Comparison of ENCODE assay signal across 22 mouse cellular contexts in the genomic region with DNA sequence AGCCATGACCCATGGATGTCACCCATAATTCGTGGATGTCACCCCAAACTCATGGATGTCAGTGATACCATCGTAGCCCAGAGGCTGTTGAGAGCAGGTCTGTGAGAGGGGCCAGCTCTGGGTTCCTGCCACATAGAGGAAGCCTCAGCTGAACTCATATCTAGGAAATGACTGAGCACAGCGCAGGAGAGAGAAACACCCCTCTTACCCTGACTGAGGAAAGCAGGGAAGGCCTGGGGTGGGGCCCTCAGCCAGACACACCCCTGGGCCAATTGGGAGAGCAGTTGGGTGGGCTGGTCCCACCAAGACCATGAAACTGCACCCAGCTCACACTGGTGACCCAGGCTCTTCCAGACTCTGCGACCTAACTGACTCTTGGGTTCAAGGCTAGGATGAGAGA. TPM values are rescaled to one million over a fixed set of nuclear protein-coding genes. Genes with fewer than 3 reads are reported as not detected.
DNase-seq lines count a peak whose midpoint lies in the region; ATAC-seq and TF ChIP-seq lines count a peak whose summit lies in the region.
"Had no signal": no experiment of that assay in that cellular context is flagged by ENCODE, and none has a peak within 500 bp of the region (broad histone marks: within the 10 kb centered on the region; RNA-seq: fewer than 3 reads in every experiment).

A gene (plus strand): TSS at position 343 of the 400 bp plus-strand sequence.

- peaks cover 4% of the 10 kb centered on the region for H3K4me1 ChIP-seq in heart, embryonic 12.5 days (replicated peaks)
- H3K4me1 ChIP-seq in spleen, adult 2 months (ENCODE audit: control insufficient read depth, insufficient read depth, insufficient read length): no peaks in the 10 kb centered on the region
- H3K4me1 ChIP-seq in liver, embryonic 12.5 days: peaks cover 65% of the 10 kb centered on the region

- TF ChIP-seq CTCF in spleen, adult 2 months (IDR thresholded peaks at IDR 0.05; ENCODE audit: extremely low read depth, insufficient read depth, insufficient read length, insufficient replicate concordance): no peak

- TF ChIP-seq POLR2A in spleen, adult 2 months (IDR thresholded peaks at IDR 0.05; ENCODE audit: low read depth, low read length): no peak

- H3K9me3 ChIP-seq in heart, embryonic 12.5 days (replicated peaks): no peaks in the 10 kb centered on the region
- H3K9me3 ChIP-seq in liver, embryonic 12.5 days (replicated peaks): no peaks in the 10 kb centered on the region

- no peaks in the 10 kb centered on the region for H3K36me3 ChIP-seq in heart, embryonic 12.5 days
- no peaks in the 10 kb centered on the region for H3K36me3 ChIP-seq in spleen, adult 2 months (ENCODE audit: control insufficient read depth, insufficient read depth, low read length)
- no peaks in the 10 kb centered on the region for H3K36me3 ChIP-seq in liver, embryonic 12.5 days

- intact Hi-C loops in heart, postnatal 25 days (cut with DNase I): no loop called here
- intact Hi-C loops in left cerebral cortex, postnatal 4 days (cut with DNase I): no loop called here

- ATAC-seq in heart, embryonic 12.5 days (ENCODE audit: insufficient number of reproducible peaks, low FRiP score): peak; percentile 46; the same call in 1 of the 2 replicates
- ATAC-seq in liver, embryonic 12.5 days: peak; percentile 81
- no peak for ATAC-seq in monocyte, adult 5-6 weeks (replicated peaks; ENCODE audit: insufficient number of reproducible peaks, low FRiP score, low TSS enrichment, poor library complexity, severe bottlenecking)
- ATAC-seq: activated CD4-positive, CD25-positive, alpha-beta regulatory T cell, adult 4 months; forebrain, postnatal 0 days; Patski had no signal

- no peak within 1 kb of the TSS for H3K27ac ChIP-seq in heart, embryonic 12.5 days (ENCODE audit: poor library complexity, severe bottlenecking)
- no peak within 1 kb of the TSS for H3K27ac ChIP-seq in spleen, adult 2 months (ENCODE audit: insufficient read depth, low read length)
- H3K27ac ChIP-seq in liver, embryonic 12.5 days: peak within 1 kb of the TSS; percentile 82
- H3K27ac ChIP-seq: hindbrain, embryonic 14.5 days; kidney, postnatal 0 days had no signal

- H3K27me3 ChIP-seq in heart, embryonic 12.5 days (replicated peaks): peaks cover 13% of the 10 kb centered on the region; the same call in 1 of the 2 replicates
- no peaks in the 10 kb centered on the region for H3K27me3 ChIP-seq in spleen, adult 2 months (ENCODE audit: control insufficient read depth, insufficient read depth, low read length)
- H3K27me3 ChIP-seq in liver, embryonic 12.5 days (replicated peaks): peaks cover 16% of the 10 kb centered on the region
- H3K27me3 ChIP-seq: Patski had no signal

- WGBS in heart, embryonic 12.5 days: 58% methylated on average over 4 of the region's 4 CpGs
- 45% methylated on average over 4 of the region's 4 CpGs for WGBS in spleen, adult 2 months
- WGBS in liver, embryonic 12.5 days (ENCODE audit: insufficient replicate concordance): 26% methylated on average over 4 of the region's 4 CpGs

- DNase-seq in heart, postnatal 25 days (ENCODE audit: low spot score): no peak
- no peak for DNase-seq in spleen, adult 2 months (ENCODE audit: low read depth in 1 of 2, low spot score in 2 of 2)
- no peak for DNase-seq in spleen, postnatal 10 days (ENCODE audit: low spot score in 2 of 2)
- no peak for DNase-seq in left cerebral cortex, postnatal 4 days
- no peak for DNase-seq in cerebellum, adult 9-10 months
- DNase-seq: adrenal gland, postnatal 14 days; cerebellum, adult 9-11 months; forebrain, postnatal 0 days; kidney, adult 11 months; lung, postnatal 10 days; midbrain, embryonic 14.5 days had no signal

- H3K9ac ChIP-seq in heart, embryonic 12.5 days: no peak within 1 kb of the TSS
- H3K9ac ChIP-seq in liver, embryonic 12.5 days: peak within 1 kb of the TSS; percentile 39; the same call in 1 of the 2 replicates
- H3K9ac ChIP-seq: forebrain, postnatal 0 days; hindbrain, embryonic 14.5 days had no signal

- H3K4me3 ChIP-seq in heart, embryonic 12.5 days: no peak within 1 kb of the TSS
- H3K4me3 ChIP-seq in spleen, adult 2 months (ENCODE audit: extremely low read depth, insufficient read depth, insufficient read length): no peak within 1 kb of the TSS
- peak within 1 kb of the TSS; percentile 29 for H3K4me3 ChIP-seq in liver, embryonic 12.5 days

- H3K4me2 ChIP-seq in heart, embryonic 12.5 days: no peak within 1 kb of the TSS
- H3K4me2 ChIP-seq in liver, embryonic 12.5 days: peak within 1 kb of the TSS; percentile 38
- H3K4me2 ChIP-seq: hindbrain, embryonic 14.5 days had no signal

RNA-seq across cellular contexts. Expression of the gene that starts here (rescaled TPM):
- polyA plus RNA-seq in heart, embryonic 12.5 days (2016; fragmentation: Nextera tagmentation; extraction: Ambion mirVana): 7.5 and 13.8 TPM in 2 replicates
- total RNA-seq in heart, postnatal 25 days (2021): 1 to 10 TPM; 3.0 to 5.8 TPM
- polyA plus RNA-seq in spleen, adult 2 months (2012; rRNA removed): 58.7 and 75.4 TPM in 2 replicates
- polyA plus RNA-seq in liver, embryonic 12.5 days (2016; fragmentation: Nextera tagmentation; extraction: Ambion mirVana): 48.2 and 55.7 TPM in 2 replicates
- total RNA-seq in monocyte, adult 5-6 weeks (2017): 13.4 to 226 TPM (median 24.5 TPM) in 3 replicates
- total RNA-seq in left cerebral cortex, postnatal 4 days (2021): not detected
- total RNA-seq: layer of hippocampus, adult 18-20 months; left cerebral cortex, adult 18-20 months had no signal
- polyA plus RNA-seq: C2C12; Patski; small intestine, adult 2 months had no signal
